Mouse (Mus musculus): ENCODE results near the gene Enpp1.

Enpp1 gene

DNA sequence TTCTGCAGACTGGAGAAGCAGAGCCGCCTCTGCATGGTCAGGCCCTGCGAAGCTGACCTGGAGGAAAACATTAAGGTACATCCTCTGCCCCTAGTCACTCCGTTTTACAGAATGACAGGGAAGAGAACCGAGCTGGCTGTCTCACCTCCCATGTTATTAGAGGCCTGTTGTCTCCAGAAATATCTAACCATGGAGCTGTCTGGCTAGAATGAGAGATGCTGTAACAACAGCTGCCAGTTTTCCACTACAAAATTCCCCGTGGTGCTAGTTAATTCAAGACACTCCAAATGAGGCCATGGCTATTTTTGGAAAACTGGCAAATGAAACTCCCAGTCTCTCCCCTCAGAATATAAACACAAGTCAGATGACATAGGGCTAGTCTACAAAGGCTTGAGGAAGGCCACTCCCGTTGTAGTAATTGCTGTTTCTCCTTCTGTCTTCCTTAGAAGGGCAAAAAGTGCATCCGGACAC is 115.1 kb downstream of the Enpp1 start:
- CTCF ChIA-PET: no interaction called here

DNA sequence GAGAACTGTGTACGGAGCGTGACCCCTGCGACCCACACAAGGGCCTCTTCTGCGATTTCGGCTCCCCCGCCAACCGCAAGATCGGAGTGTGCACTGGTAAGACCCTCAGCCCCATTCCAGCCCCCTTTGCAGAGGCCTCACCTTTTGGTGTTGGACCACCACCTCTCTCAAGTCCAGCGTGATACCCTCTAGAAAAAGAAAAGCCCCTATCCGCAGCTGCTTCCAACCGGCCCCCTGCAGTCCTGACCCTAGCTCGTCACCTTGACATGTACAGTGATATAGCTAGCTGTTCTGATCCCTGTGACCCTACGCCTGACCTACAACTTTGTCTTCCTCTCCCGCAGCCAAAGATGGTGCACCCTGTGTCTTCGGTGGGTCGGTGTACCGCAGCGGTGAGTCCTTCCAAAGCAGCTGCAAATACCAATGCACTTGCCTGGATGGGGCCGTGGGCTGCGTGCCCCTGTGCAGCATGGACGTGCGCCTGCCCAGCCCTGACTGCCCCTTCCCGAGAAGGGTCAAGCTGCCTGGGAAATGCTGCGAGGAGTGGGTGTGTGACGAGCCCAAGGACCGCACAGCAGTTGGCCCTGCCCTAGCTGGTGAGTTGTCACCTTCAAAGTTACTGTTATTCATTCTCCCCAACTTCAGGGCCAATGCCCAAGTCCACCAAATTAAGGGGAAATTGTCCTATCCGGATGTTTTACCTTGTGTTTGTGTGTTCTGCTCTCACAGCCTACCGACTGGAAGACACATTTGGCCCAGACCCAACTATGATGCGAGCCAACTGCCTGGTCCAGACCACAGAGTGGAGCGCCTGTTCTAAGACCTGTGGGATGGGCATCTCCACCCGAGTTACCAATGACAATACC is 115.7 kb downstream of the Enpp1 start:
- CTCF ChIA-PET: no interaction called here

DNA sequence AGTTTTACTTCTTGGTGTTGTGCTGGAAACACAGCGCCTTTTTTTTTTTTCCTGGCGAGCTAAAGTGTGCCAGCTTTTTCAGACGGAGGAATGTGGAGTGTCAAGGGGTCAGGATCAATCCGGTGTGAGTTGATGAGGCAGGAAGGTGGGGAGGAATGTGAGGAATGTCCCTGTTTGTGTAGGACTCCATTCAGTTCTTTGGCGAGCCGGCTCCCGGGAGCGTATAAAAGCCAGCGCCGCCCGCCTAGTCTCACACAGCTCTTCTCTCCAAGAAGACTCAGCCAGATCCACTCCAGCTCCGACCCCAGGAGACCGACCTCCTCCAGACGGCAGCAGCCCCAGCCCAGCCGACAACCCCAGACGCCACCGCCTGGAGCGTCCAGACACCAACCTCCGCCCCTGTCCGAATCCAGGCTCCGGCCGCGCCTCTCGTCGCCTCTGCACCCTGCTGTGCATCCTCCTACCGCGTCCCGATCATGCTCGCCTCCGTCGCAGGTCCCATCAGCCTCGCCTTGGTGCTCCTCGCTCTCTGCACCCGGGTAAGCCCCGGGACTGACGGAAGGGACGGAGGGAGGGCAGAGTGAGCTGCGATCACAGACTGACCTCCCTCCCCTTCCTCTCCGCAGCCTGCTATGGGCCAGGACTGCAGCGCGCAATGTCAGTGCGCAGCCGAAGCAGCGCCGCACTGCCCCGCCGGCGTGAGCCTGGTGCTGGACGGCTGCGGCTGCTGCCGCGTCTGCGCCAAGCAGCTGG is 116.5 kb downstream of the Enpp1 start, which contains the start of gene Ccn2:
Gene Ccn2 (plus strand): TSS at position 193 of the 753 bp plus-strand sequence.
- CTCF ChIA-PET: no interaction called here

DNA sequence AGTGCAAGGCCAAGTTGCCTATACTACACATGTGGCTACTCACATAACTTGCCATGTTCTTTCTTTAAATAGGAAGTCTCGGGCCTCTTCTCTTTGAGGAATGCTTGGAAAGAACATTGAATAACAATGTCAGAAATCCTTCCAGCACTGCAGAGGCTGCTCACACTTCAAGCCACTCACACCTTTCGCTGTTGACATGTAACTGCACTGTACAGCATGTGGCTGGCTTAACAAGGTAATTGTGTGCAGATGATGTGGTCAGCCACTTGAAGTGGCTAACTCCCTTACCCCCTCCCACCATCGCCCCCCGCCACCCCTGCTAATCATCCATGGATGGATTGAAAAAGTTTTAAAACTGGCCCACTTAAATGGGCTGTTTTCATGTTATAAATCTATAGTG is 118.4 kb downstream of the Enpp1 start:
- CTCF ChIA-PET: no interaction called here

DNA sequence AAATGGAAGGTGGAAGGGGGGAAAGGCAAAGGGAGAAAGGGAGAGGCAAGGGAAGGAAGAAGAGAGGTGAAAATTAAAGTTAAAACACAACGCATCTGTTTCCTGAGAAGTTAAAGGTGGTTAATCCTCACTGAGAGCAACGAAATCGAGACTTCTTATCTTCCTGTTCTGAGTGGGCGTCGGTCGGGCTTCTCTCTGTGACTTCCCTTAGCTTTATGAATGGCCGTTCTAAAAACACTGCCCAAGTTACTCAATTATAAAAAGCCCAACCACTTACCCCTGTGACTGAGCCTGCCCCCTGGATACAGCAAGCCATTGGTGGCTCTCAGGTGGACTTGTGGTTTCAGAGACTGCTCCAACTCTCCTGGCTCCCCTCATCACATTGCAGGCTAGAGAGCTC is 119.0 kb downstream of the Enpp1 start:
- CTCF ChIA-PET: no interaction called here

DNA sequence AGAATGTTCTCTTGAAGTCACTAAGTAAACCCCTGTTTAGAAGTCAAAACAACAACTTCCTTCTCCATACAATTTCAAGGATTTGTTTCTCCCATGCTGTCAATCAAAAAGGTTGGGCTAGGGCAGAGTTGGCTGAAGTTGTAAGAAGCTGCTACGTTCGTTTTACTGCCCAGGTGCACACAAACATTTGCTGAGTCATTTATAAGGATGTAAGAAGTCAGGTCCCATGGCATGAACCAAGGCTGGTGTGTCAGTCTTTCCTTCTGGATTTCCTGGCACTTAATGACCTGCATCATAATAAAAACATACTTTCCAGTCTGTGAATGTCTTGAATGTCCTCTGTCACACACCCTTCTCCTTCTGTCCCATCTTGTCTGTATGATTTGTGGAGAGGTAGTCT is 119.6 kb downstream of the Enpp1 start:
- CTCF ChIA-PET: no interaction called here

DNA sequence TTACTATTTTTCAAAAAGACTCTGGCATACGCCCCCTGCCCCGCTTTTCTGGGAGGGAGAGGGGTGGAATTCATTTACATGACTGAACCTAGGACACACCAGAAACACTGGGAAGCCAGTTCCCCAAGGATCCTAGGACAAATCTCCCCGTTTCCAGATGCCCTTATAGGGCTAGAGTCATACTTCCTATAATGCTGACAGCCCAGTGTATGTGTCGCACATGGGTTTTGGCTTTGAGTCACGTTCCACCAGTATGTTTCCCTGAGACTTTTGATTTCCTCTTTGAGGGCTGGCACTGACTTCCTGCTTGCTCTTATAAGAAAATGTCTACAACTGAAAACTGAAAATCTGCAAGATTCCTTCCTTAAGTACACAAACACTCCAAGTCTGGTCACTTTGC is 120.2 kb downstream of the Enpp1 start:
- CTCF ChIA-PET: no interaction called here

DNA sequence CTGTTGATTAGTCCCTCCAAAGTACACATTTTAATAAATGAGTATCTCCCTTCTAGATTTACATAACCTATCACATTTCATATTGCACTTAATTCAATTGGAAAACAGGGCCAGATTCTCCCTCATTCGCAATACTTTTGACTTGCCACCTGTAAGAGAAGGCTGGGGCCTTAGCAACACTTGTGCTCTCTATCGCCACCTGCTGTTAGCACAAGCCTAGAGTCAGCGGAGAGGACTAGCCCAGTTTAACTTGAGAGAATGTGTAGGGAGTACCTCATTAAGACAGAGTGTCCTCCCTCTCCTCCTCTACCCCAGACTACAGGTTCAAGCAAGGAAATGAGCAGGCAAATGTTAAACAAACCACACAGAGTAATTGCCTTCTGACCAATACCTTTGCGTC is 120.8 kb downstream of the Enpp1 start:
- CTCF ChIA-PET: no interaction called here

DNA sequence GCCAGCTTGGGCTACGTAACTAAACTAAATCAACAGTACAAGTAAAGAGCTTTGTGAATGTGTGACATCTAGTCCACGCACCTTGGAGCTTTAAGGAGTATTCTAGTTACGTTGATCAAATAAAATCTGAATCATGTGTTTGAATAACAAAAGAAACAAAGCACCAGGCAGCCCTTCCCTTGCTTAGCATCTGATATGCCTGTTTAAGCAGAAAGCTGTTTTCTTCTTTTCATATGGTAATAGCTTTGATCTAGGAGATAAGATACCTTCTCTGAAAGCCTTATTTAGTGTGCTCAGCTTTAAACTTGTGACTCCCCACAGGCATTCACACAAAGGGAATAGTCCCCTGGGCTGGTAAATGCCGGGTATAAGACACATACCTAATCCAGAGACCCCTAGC is 121.4 kb downstream of the Enpp1 start:
- CTCF ChIA-PET: no interaction called here

DNA sequence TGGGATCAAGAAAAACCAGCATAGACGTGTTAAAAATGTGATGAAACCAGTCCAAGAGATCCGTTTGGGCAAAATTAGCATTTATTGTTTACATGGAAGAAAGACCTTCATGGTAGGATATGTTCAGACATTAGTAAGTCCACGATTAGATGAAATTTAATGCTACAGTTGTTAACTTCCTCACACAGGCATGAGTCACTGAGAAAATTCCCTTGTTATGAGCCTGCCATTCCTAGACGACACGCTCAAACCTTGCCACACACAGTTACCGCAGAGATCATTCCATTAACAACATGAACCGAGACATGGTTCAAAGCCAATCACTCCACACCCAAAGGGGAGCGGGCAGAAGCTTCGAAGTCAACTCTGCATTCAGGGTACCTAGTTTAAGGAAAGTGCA is 122.7 kb downstream of the Enpp1 start:
- CTCF ChIA-PET: interaction anchor here (0.7 kb wide), 1 partner anchor 58 kb away, joined by 7 read pairs; no protein-coding TSS in a partner anchor

DNA sequence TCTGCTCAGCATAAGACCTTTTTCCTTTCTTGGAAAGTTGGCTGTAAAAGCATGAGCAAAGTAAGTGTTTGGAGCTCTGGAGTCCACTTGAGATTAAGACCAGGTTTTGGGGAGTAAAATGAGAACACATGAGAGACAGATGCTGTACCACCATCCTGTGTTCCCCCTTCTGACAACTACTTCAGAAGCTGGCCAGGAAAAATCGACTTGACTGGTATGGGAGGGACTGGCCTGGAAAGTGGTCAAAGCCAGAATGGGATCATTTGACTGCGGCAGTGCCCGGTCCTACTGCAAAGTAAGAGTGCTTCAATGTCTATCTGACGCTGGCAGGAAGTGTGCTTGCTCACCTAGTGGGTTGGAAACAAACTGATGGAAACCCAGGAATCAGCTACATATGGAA is 123.1 kb downstream of the Enpp1 start:
- CTCF ChIA-PET: interaction anchor here (0.7 kb wide), 1 partner anchor 58 kb away, joined by 7 read pairs; no protein-coding TSS in a partner anchor
